Mouse (Mus musculus): ENCODE measurements around the gene Gm42421.

The Gm42421 gene

DNA sequence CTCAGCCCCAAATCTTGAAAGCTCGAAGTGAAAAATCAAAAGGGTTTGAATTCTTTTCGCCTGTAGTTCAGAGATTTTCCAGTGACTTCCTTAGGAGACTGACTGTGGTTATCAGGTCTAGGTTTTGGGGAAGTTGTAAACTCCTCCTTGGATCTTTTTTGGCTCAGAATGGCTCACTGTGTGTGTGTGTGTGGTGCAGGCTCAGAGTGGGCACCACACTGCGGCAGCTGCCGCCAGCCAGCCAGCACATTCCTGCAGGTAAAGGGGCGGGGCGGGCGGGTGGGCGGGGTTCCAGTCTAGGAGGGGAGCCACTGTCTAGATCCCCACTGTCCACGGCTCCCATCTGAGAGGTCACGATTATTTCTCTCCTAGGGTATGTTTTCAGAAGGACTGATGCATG lies 13.6 kb downstream of the Gm42421 start:
- DNase-seq, result no peak

GRCm38 (mm10) chr5:143943231-143944125 lies 15.5 kb downstream of the Gm42421 start:
- DNase-seq, result no peak

- no peak for DNase-seq
Measured at GRCm38 (mm10) chr5:143948361-143948760, 20.4 kb downstream of the Gm42421 start.

- DNase-seq, result no peak
Measured at GRCm38 (mm10) chr5:143950016-143950415, 22.0 kb downstream of the Gm42421 start.

- DNase-seq, result no peak
Measured at GRCm38 (mm10) chr5:143957101-143957500, 29.1 kb downstream of the Gm42421 start.

DNA sequence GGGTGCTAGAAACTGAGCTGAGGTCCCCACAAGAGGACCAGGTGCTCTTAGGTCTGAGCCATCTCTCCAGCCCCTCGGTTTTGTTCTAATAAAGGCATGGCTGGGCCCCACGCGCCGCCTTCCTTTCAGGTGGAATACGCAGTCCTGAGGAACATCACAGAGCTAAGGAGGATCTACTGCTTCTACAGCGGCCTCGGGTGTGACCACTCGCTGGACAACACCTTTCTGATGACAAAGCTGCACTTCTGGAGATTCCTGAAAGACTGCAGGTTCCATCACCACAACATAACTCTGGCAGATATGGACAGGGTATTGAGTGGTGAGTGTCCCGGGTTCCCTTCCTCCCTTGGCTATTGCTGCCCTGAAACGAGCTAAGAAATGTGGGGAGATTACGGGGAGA lies 31.6 kb downstream of the Gm42421 start:
- no peak for DNase-seq

DNA sequence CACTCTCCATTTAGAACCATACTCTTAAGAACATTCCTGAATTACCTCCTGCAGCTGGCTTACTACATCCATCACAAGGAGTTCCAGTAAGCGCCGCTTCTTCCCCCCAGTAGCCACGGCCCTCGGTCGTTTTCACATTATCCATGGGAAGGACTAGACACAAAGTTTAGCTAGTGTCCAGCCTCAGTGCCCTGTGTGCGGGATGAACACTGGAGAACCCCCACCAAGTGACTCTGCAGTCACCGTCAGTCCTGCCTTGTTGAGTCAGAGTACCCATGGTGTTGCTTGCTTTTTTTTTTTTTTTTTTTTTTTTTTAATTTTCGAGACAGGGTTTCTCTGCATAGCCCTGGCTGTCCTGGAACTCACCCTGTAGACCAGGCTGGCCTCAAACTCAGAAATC lies 33.2 kb downstream of the Gm42421 start:
- no peak for DNase-seq

DNA sequence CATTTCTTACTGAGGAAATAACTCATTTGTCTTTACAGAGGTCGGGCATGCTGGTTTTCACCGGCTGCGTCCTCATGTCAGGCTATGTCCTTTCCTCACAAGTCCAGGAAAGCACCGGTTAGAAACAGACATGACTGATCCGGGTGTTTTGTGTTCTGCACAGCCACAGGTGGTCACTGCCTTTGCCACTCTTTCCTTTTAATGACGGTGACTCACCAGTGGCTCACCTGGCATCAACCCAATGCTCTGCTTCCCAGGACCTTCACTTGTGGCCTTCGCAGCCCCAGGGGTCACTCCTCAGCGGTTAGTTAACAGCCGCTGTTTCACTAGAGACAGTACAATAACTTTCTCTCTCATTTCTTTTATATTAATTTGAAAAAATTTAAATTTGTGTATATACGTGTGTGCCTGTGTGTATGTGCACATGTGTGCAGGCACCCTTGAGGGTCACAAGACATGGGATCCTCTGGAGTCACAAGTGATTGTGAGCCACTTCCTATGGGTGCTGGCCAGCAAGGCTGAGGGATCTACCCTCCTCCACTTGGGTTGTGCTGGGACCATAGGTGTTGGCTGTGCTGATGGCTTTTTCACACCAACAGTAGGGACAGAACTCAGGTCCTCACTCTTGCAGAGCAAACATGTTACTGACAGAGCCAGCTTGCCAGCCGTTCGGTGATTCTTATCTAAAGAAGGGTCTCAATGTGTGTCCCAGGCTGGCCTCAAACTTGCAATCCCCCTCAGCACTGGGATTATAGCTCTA lies 37.8 kb downstream of the Gm42421 start:
- no peak for DNase-seq

DNA sequence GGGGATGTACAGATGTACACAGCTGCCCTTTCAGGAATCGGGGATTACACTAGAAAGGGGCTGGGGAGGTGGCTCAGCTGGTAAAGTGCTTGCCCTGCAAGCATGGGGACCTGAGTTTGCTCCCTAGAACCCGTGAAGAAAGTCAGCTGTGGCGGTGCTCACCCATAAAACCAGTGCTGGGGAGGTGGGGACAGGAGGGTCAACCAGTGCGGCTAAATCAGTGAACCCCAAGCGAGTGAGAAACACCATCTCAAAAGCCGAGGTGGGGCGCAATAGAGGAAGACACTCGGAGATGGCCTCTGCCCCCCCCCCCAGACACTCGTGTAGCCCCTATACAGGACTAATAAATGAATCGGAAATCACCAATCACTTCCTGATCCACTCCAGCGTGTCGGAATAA lies 38.7 kb downstream of the Gm42421 start:
- DNase-seq, result no peak

DNA sequence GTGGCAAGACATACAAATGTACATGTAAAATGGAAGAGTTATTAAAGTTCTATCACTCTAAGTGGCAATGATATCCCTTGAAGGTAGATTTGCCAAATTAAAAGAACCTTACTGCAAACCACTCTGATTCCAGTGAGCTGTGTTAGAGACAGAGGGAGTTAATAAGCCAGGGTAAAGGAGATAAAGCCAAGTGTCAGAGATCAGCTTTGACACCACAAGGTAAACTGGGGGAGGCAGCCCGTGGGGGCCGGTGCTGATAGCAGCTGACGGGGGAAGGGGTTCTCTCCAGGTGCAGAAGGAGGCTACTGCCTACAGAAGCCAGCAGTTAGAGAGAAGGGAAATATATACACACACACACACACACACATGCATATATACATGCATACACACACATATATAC lies 44.7 kb downstream of the Gm42421 start:
- DNase-seq, result no peak

- DNase-seq, result peak; percentile 49
Measured at GRCm38 (mm10) chr5:143974931-143975630, 47.1 kb downstream of the Gm42421 start.

GRCm38 (mm10) chr5:143975631-143975933 lies 47.6 kb downstream of the Gm42421 start:
- DNase-seq, result no peak

GRCm38 (mm10) chr5:143976232-143976631 lies 48.3 kb downstream of the Gm42421 start:
- no peak for DNase-seq

DNA sequence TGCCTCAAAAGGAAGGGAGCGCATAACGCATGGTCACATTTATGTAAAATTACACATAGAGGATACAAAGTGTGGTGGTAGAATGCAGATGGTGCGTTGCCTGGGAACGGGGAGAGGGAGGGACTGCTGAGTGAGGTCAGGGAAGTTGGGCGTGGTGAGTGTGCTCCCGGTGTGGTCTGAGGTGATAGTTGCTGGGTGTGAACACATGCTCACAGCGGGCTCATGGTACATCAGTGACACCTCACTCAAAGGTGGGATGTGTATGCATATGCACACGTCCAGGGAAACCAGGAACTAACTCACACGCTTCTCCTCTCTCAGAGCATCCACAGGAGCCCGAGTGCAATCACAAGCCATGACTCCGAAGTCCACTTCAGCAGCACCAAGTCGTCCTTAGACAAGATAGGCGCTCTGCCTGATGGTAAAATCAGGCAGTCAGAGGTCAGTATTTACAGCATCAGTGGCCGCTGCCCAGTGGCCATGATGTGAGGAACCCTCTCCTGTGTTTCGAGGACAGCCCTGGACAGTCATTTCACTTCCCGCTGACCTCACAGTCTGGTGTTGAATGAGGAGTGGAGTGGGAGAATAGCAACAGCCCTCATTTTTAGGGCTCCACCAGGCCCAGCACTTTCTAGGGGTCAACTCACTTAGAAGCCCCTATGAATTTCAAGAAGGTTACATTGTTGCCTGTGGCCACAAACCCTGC lies 48.9 kb downstream of the Gm42421 start:
- no peak for DNase-seq

DNA sequence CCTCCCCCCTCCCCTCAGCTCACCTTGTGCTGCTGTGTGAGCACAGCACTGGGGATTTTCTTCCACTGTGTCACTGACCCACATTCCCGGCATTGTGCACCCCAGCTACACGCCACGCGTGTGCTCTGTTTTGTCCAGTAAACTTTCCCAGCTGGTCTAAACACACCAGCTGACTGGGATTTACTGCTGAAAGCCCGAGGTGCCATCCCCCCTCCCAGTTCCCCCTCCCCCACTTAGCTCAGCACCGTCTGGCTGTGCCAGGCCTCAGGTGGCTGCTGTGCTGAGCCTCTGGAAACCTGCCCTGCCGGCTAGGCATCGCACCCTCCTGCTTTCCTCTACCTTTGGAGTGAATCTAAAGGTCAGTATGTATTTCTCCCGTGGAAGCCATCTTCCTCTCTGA lies 52.9 kb downstream of the Gm42421 start:
- DNase-seq, result no peak

GRCm38 (mm10) chr5:143982361-143982760 lies 54.4 kb downstream of the Gm42421 start:
- DNase-seq, result no peak

- DNase-seq, result no peak
Measured at GRCm38 (mm10) chr5:143985381-143985780, 57.4 kb downstream of the Gm42421 start.

All from cerebellum, adult 9-10 months (tissue).